Mouse (Mus musculus): ENCODE data around the gene Slc35e1. TPM values are rescaled to one million over a fixed set of nuclear protein-coding genes. Genes with fewer than 3 reads are reported as not detected.

The Slc35e1 gene
- polyA plus RNA-seq, 1 experiment from 2014 or later = 5.8 TPM

DNA sequence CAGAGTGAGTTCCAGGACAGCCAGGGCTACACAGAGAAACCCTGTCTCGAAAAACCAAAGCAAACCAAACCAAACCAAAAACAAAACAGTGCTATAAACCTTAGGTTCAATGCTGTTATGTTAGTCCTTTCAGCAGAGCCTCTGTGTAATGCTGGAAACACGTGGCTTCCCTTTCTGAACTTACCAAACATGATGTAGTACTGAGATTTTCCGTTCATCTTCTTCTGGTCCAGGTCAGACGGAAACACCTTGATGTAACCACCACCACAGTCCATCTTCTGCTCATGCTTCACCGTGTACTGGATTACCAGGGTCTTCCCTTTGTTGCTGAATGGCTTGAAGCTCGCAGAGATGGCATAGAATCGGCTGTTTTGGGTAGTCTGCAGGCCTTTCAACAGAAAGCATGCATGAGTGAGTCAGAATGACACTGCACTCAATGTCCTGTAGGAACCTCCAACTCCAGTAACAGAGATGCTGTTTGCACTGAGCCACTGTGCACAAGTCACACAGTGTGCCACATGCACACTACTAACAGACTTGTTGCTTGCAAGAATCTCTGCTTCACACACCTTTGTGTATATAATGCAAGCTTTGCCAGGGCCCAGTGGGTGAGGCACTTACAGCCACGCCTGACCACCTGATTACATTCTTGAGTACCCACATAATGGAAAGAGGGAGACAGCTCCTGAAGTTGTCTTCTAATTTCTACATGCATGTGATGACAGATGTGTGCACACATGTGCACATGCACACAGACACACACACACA, 54.0 kb downstream of the Slc35e1 start:
- Histone ChIP-seq H3K9ac (replicated peaks) (no peak overlapping the region), H3K9me3 (ENCODE audit: low read length) (no peaks in the 10 kb centered on the region), H3K4me1 (ENCODE audit: insufficient read depth) (peaks cover 8% of the 10 kb centered on the region), H3K4me3 (ENCODE audit: low read depth, low read length) (no peak overlapping the region), H3K27me3 (ENCODE audit: insufficient read depth, low read length) (no peaks in the 10 kb centered on the region), H3K4me2 (ENCODE audit: low read depth, low read length) (no peak overlapping the region), H3K36me3 (replicated peaks; ENCODE audit: insufficient read depth, low read length) (no peaks in the 10 kb centered on the region), H3K27ac (ENCODE audit: low read depth) (no peak overlapping the region)
- ATAC-seq = no peak
- 73% methylated on average over 8 of the region's 8 CpGs for WGBS (ENCODE audit: insufficient replicate concordance)
- TF ChIP-seq EP300 (IDR thresholded peaks at IDR 0.05; ENCODE audit: low read depth) (no peak), CTCF (IDR thresholded peaks at IDR 0.05; ENCODE audit: low read depth) (no peak)
- DNase-seq = no peak

DNA sequence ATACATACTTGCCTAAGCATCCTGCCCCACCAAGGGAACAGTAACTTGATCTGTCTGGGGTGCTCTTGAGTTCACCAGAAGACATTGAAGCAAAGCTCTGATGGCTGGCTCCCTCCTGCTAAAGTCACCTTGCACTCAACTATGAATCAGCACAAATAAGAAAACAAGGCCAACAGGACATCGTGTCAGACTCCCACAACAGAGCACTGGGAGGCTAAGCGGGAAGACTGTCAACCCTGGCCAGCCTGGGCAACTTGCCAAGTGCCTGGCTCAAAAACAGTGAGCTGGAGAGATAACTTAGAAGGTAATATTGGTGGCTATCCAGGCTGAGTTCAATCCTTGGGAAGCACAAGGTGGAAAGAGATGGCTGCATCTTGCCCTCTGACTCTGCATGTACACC, 57.5 kb downstream of the Slc35e1 start:
- ATAC-seq (peak; percentile 76), DNase-seq (peak; percentile 76)

More for the DNA sequence above, 57.5 kb downstream of the Slc35e1 start:
- TF ChIP-seq CTCF (IDR thresholded peaks at IDR 0.05; ENCODE audit: low read depth) (no peak), EP300 (IDR thresholded peaks at IDR 0.05; ENCODE audit: low read depth) (no peak)
- Histone ChIP-seq H3K9ac (replicated peaks) (no peak overlapping the region), H3K9me3 (ENCODE audit: low read length) (no peaks in the 10 kb centered on the region), H3K4me1 (ENCODE audit: insufficient read depth) (peaks cover 3% of the 10 kb centered on the region; the same call in 1 of the 2 replicates), H3K36me3 (replicated peaks; ENCODE audit: insufficient read depth, low read length) (no peaks in the 10 kb centered on the region), H3K27me3 (ENCODE audit: insufficient read depth, low read length) (no peaks in the 10 kb centered on the region), H3K4me3 (ENCODE audit: low read depth, low read length) (no peak overlapping the region), H3K27ac (ENCODE audit: low read depth) (no peak overlapping the region), H3K4me2 (ENCODE audit: low read depth, low read length) (no peak overlapping the region)
- 22% methylated on average over 2 of the region's 2 CpGs for WGBS (ENCODE audit: insufficient replicate concordance)

Small RNAs within 50 kb of the gene (microRNA-seq; reads per million reads assigned to microRNA genes)
- gene Gm28019 = not detected
- gene Mir7068 = not detected

Other genes starting within 250 kb of the Slc35e1 start
- gene Gm10282, start 187.4 kb downstream of the Slc35e1 start, polyA plus RNA-seq (2015; fragmentation: Nextera tagmentation; extraction: Ambion mirVana) = 6.3 and 6.4 TPM in 2 replicates
- 5.6 and 7.4 TPM in 2 replicates for gene Klf2, start 173.6 kb downstream of the Slc35e1 start, polyA plus RNA-seq (2015; fragmentation: Nextera tagmentation; extraction: Ambion mirVana)
- 9.3 and 10.1 TPM in 2 replicates for gene Eps15l1, start 71.2 kb downstream of the Slc35e1 start, polyA plus RNA-seq (2015; fragmentation: Nextera tagmentation; extraction: Ambion mirVana)
- 0.46 and 0.72 TPM in 2 replicates for gene Calr3, start 48.7 kb downstream of the Slc35e1 start, polyA plus RNA-seq (2015; fragmentation: Nextera tagmentation; extraction: Ambion mirVana)
- gene 1700030K09Rik, start 48.7 kb downstream of the Slc35e1 start, polyA plus RNA-seq (2015; fragmentation: Nextera tagmentation; extraction: Ambion mirVana) = 2.1 and 2.2 TPM in 2 replicates
- 9.2 and 11.2 TPM in 2 replicates for gene Cherp, start 17.4 kb downstream of the Slc35e1 start, polyA plus RNA-seq (2015; fragmentation: Nextera tagmentation; extraction: Ambion mirVana)
- 4.9 TPM in 2 replicates for gene Med26, start 55.7 kb upstream of the Slc35e1 start, polyA plus RNA-seq (2015; fragmentation: Nextera tagmentation; extraction: Ambion mirVana)
- gene Smim7, start 78.5 kb upstream of the Slc35e1 start, polyA plus RNA-seq (2015; fragmentation: Nextera tagmentation; extraction: Ambion mirVana) = 56.1 and 59.3 TPM in 2 replicates
- gene Tmem38a, start 79.4 kb upstream of the Slc35e1 start, polyA plus RNA-seq (2015; fragmentation: Nextera tagmentation; extraction: Ambion mirVana) = 2.3 and 5.8 TPM in 2 replicates
- gene Nwd1, start 154.1 kb upstream of the Slc35e1 start, polyA plus RNA-seq (2015; fragmentation: Nextera tagmentation; extraction: Ambion mirVana) = not detected in 2 replicates
- gene Sin3b, start 230.7 kb upstream of the Slc35e1 start, polyA plus RNA-seq (2015; fragmentation: Nextera tagmentation; extraction: Ambion mirVana) = 81.1 and 87.7 TPM in 2 replicates